Mouse (Mus musculus): ENCODE measurements around the gene Atp2b2.

GRCm38 (mm10) chr6:113849819-113850218, 192.6 kb downstream of the Atp2b2 start:
- no peak for TF ChIP-seq EP300 (IDR thresholded peaks at IDR 0.05; ENCODE audit: low read depth)
- no peak for TF ChIP-seq CTCF (IDR thresholded peaks at IDR 0.05; ENCODE audit: low read depth)

Measured in liver, embryonic 14.5 days (tissue).